Mouse (Mus musculus) liver, embryonic 14.5 days (tissue): ENCODE data around the gene Vwf. TPM values are rescaled to one million over a fixed set of nuclear protein-coding genes. Genes with fewer than 3 reads are reported as not detected.

Source experiments
- ATAC-seq: fragments of 200-750 bp; cut with Nextera tagmentation; 2 replicates; pipeline ENCODE4 v1.8.0; 2017; ENCODE audit warnings: moderate number of reproducible peaks, mild to moderate bottlenecking, moderate library complexity; ENCODE audit not compliant: insufficient read depth
- DNase-seq, 3 experiments: peaks; one replicate each; pipeline ENCODE4 v3.0.0-alpha.2; 2012 to 2013; ENCODE audit warnings: low read depth in 3 of 3, low spot score in 3 of 3
- H3K27ac ChIP-seq: fragments of 300-500 bp; sonication (generic); 2 replicates; pipeline ENCODE4 v1.5.1; 2014; ENCODE audit warnings: moderate library complexity, mild to moderate bottlenecking, control low read depth, inconsistent platforms
- H3K27me3 ChIP-seq: fragments of 300-500 bp; sonication (generic); 2 replicates; pipeline ENCODE4 v1.6.1; 2014; ENCODE audit warnings: mild to moderate bottlenecking, low read length, moderate library complexity; ENCODE audit not compliant: control insufficient read depth, insufficient read depth
- H3K36me3 ChIP-seq: fragments of 300-500 bp; sonication (generic); replicated peaks from 2 replicates; pipeline ENCODE4 v1.6.1; 2014; ENCODE audit warnings: low read depth; ENCODE audit not compliant: control insufficient read depth, insufficient read depth
- H3K4me1 ChIP-seq, 2 experiments: fragments of 200-500 bp in 1 of 2; fragments of 300-500 bp in 1 of 2; sonication (generic) in 1 of 2; replicated peaks; 2 replicates each; pipeline ENCODE4 v1.6.1; 2012 to 2014; ENCODE audit warnings: antibody characterized with exemption in 1 of 2, inconsistent platforms in 1 of 2, low read length in 1 of 2; ENCODE audit not compliant: control insufficient read depth in 2 of 2, insufficient read depth in 2 of 2
- H3K4me2 ChIP-seq: fragments of 300-500 bp; sonication (generic); 2 replicates; pipeline ENCODE4 v1.6.1; 2014; ENCODE audit warnings: low read depth, mild to moderate bottlenecking, control low read depth, moderate library complexity
- H3K4me3 ChIP-seq, 2 experiments: fragments of 200-500 bp in 1 of 2; fragments of 300-500 bp in 1 of 2; sonication (generic) in 1 of 2; 2 replicates each; pipeline ENCODE4 v1.5.1; 2012 to 2014; ENCODE audit warnings: low read depth in 2 of 2, low read length in 2 of 2, mild to moderate bottlenecking in 2 of 2, control low read depth in 1 of 2, inconsistent platforms in 1 of 2, moderate library complexity in 1 of 2; ENCODE audit not compliant: insufficient read depth in 1 of 2
- H3K9ac ChIP-seq: fragments of 300-500 bp; sonication (generic); replicated peaks from 2 replicates; pipeline ENCODE4 v1.6.1; 2014; ENCODE audit warnings: mild to moderate bottlenecking, control low read depth, moderate library complexity
- H3K9me3 ChIP-seq: fragments of 300-500 bp; sonication (generic); 2 replicates; pipeline ENCODE4 v1.6.1; 2016; ENCODE audit warnings: low read length, mixed read lengths; ENCODE audit not compliant: control insufficient read depth
- CTCF ChIP-seq: IDR thresholded peaks from 2 replicates; pipeline ENCODE4 v1.5.1; 2016; ENCODE audit warnings: antibody characterized with exemption, low read depth, control low read depth
- EP300 ChIP-seq: IDR thresholded peaks from 2 replicates; pipeline ENCODE4 v1.6.1; 2016; ENCODE audit warnings: antibody characterized with exemption, low read depth
- WGBS: fragments of 180-500 bp; shearing (Covaris S2); extraction: QIAGEN DNeasy Blood & Tissue Kit; methylation state at CpG from one replicate; pipeline ENCODE4 v1.1.7; 2014; ENCODE audit not compliant: insufficient replicate concordance; 5-methylcytosine and 5-hydroxymethylcytosine counted together
- polyA plus RNA-seq, 2 experiments: library from polyadenylated mRNA; depleted of rRNA in 1 of 2; stranded (reverse) in 1 of 2; unstranded in 1 of 2; fragments of >200 nt; fragmentation: Nextera tagmentation in 1 of 2; extraction: Ambion mirVana in 1 of 2; gene quantifications; 2 replicates each; pipeline versions ENCODE4 v1.2.1 to v1.2.3; 2012 to 2014

The Vwf gene
- polyA plus RNA-seq (2012; rRNA removed), result 5.4 and 9.0 TPM in 2 replicates
- 11.1 and 14.9 TPM in 2 replicates for polyA plus RNA-seq (2014; fragmentation: Nextera tagmentation; extraction: Ambion mirVana)

GRCm38 (mm10) chr6:125546474-125546873 lies at the start of gene Vwf:
Gene Vwf (plus strand): TSS chr6:125546774.
- H3K36me3 ChIP-seq, result no peaks in the 10 kb centered on the region
- WGBS, result 80% methylated on average over 6 of the region's 6 CpGs
- DNase-seq (no peak), ATAC-seq (no peak)
- peaks cover 2 to 14% of the 10 kb centered on the region in 2 experiments; a peak in 3 of 4 replicates for H3K4me1 ChIP-seq
- no peak within 1 kb of the TSS for H3K4me3 ChIP-seq
- no peak within 1 kb of the TSS for H3K9ac ChIP-seq
- H3K27me3 ChIP-seq, result no peaks in the 10 kb centered on the region
- H3K9me3 ChIP-seq, result no peaks in the 10 kb centered on the region
- no peak for TF ChIP-seq CTCF
- no peak for TF ChIP-seq EP300
- no peak within 1 kb of the TSS for H3K27ac ChIP-seq
- no peak within 1 kb of the TSS for H3K4me2 ChIP-seq

- Histone ChIP-seq H3K4me2 (no peak overlapping the region), H3K27me3 (peaks cover 19% of the 10 kb centered on the region), H3K9ac (no peak overlapping the region), H3K27ac (no peak overlapping the region), H3K4me3 (no peak overlapping the region), H3K4me1 (peaks cover 0 to 6% of the 10 kb centered on the region in 2 experiments; a peak in 1 of 4 replicates), H3K9me3 (no peaks in the 10 kb centered on the region), H3K36me3 (no peaks in the 10 kb centered on the region)
- DNase-seq, result no peak
- 23% methylated on average over 5 of the region's 5 CpGs for WGBS
- ATAC-seq, result no peak
- TF ChIP-seq CTCF (peak; percentile 81), EP300 (no peak)
Observed at GRCm38 (mm10) chr6:125498062-125498461, 48.5 kb upstream of the Vwf start.

GRCm38 (mm10) chr6:125503186-125503802 lies 43.3 kb upstream of the Vwf start:
- H3K27ac ChIP-seq, result no peak overlapping the region
- DNase-seq (no peak), ATAC-seq (no peak)
- H3K4me3 ChIP-seq, result no peak overlapping the region
- H3K9me3 ChIP-seq, result no peaks in the 10 kb centered on the region
- TF ChIP-seq EP300, result no peak
- no peak for TF ChIP-seq CTCF
- 81% methylated on average over 11 of the region's 11 CpGs for WGBS
- no peaks in the 10 kb centered on the region for H3K27me3 ChIP-seq
- no peaks in the 10 kb centered on the region for H3K36me3 ChIP-seq
- no peak overlapping the region for H3K9ac ChIP-seq
- 0 out of 4 replicates have a peak, but pooled peaks cover 0 to 5% of the 10 kb centered on the region in 2 experiments for H3K4me1 ChIP-seq
- no peak overlapping the region for H3K4me2 ChIP-seq

- no peak overlapping the region for H3K4me2 ChIP-seq
- H3K4me3 ChIP-seq, result no peak overlapping the region
- H3K36me3 ChIP-seq, result no peaks in the 10 kb centered on the region
- H3K4me1 ChIP-seq, result 0 out of 4 replicates have a peak, but pooled peaks cover 0 to 5% of the 10 kb centered on the region in 2 experiments
- no peak for TF ChIP-seq CTCF
- no peak for TF ChIP-seq EP300
- no peak for DNase-seq
- no peaks in the 10 kb centered on the region for H3K27me3 ChIP-seq
- no peaks in the 10 kb centered on the region for H3K9me3 ChIP-seq
- no peak overlapping the region for H3K9ac ChIP-seq
- ATAC-seq, result no peak
- no peak overlapping the region for H3K27ac ChIP-seq
- 47% methylated on average over 3 of the region's 3 CpGs for WGBS
Observed at GRCm38 (mm10) chr6:125504622-125505355, 41.8 kb upstream of the Vwf start.

GRCm38 (mm10) chr6:125506427-125506826 lies 40.1 kb upstream of the Vwf start:
- 79% methylated on average over 4 of the region's 4 CpGs for WGBS
- Histone ChIP-seq H3K36me3 (no peaks in the 10 kb centered on the region), H3K9ac (no peak overlapping the region), H3K4me3 (no peak overlapping the region), H3K27me3 (no peaks in the 10 kb centered on the region), H3K27ac (no peak overlapping the region), H3K4me1 (peaks cover 0 to 5% of the 10 kb centered on the region in 2 experiments; a peak in 1 of 4 replicates), H3K4me2 (no peak overlapping the region), H3K9me3 (no peaks in the 10 kb centered on the region)
- DNase-seq (no peak), ATAC-seq (no peak)
- TF ChIP-seq CTCF, result no peak
- TF ChIP-seq EP300, result no peak
